Mouse (Mus musculus): ENCODE results near the gene Chga.

Chga gene

DNA sequence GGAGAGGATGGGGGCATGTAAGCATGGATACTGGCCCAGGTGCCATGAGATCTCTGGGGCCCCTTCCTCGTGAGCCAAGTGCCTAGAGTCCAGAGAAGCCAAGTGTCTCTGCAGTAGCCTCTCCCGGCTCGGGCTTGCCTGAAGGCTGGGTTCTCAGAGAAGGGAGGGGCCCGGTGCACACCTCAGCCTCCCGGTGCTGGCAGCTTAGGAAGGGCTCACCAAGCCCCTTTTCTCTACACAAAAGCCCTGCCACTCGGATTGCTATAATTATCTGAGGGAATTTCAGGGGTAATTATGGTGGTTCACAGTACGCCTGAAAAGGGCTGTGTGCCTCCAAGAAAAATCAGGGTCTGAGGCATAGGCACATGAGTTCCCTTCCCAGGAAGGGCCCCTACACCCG, 47.1 kb downstream of the Chga start:
- peak; percentile 30 for DNase-seq

DNA sequence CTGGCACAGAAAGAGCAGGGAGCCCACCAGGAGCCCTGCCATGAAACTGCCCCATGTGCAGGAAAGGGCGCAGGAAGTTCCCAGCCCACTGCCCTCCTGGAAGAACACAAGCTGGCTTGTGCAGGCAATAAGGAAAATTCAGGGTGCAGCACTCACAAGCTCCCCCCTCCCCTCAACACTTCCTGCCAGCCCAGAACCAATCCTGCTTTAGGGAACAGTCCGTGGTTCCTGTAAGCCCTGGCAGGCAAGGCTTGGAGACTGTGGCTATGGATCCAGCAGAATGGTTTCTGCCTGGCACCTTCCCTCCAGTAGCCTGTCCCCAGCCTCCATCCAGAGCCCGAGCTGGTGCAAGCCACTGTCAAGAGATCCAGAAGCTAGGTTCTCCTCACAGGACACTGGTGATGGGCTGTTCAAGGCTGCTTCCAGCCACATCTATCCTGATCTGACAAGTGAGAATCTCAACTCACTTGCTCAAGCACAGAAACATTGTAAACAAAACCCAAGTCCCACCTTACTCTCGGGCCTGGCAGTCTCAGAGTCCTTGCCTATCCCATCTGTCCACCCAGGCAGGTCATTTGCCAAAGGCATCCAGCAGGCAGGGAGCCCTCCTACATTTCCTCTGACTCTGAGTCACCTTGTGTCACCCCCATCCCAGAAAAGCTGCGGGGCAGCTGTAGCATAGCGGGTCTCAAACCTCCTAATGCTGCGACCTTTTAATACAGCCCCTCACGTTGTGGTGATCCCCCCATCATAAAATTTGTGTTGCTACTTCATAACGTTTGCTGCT, 47.7 kb downstream of the Chga start:
- DNase-seq, result no peak

DNA sequence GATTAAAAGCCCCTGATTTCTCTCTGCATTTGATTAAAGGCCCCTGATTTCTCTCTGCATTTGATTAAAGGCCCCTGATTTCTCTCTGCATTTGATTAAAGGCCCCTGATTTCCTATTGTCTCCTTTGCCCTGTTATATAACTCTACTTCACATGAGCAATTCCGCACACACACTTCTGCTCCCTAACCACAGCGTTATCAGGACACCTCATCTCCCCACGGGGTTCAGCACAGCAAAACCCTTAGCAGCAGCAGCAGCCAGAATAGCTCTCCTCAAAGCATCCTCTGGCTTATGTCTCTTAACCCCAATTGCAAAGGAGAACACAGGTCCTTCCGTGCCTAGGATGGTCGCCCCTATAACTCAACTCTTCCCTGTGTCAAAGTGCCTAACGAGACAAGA, 50.8 kb downstream of the Chga start:
- no peak for DNase-seq

DNA sequence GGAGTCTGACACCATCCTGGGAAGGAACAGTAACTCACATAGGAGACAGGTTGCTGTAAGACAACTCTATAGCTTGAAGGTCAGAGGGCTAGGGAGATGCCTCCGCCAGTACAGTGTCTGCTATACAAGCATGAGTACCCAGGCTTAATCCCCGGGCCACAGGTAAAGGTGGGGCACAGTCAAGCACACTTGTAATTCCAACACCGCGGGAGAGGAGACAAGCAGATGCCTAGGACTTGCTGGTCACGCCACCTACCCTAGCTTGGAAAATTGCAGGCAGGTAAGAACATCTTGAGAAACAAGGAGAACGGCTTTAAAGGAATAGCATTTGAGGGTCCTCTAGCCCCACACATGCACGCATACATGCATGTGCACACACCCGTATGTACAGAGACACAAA, 52.3 kb downstream of the Chga start:
- no peak for DNase-seq

DNA sequence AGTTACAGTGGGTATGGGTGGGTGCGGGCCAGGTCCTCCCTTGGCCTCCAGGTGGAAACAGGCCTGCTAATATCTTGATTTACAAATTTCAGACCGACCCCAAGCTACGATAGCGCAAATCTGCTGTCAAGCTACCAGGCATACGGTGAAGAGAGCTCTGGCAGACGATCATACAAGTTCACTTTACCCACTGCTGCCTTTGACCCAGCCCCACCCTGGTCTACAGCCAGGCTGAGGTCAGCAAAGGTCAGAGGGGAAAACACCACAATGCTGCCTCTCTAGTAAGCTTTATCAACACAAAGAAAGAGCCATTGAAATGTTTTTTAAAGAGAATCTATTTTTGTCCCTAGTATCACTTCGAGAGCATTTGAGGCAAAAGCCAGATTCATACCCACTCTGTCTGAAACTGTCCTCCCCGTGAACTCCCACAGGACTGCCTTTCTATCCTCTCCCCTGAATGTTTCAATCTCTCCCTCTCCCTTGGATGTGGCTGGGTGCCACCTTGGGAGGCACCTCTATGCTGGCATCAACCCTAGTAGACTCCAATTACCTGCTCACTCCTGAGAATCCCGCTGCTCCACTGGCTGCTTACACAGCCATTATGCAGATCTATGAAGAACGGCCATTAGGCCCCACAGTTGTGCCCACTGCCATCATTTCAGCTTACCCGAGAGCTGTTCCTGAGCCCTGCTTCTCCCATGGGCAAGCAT, 53.2 kb downstream of the Chga start:
- no peak for DNase-seq

DNA sequence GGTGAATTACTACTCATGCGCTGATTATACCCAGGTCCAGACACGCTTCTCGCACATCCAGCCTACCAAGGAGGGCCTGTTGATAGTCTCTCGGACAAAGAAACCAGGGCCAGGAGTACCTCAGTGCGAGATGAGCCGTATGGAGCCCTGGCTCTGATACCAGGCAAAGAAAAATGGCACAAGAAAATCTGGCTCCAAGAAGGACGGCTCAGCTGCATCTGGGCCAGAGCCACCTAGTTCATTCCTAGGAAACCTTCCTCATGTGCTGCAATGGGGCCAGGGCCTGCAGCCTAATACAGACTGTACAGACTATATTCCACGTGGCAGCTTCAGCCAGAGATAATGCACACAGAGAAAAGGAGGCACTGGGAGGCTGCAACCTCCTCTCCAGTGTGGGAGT, 56.2 kb downstream of the Chga start:
- no peak for DNase-seq

DNA sequence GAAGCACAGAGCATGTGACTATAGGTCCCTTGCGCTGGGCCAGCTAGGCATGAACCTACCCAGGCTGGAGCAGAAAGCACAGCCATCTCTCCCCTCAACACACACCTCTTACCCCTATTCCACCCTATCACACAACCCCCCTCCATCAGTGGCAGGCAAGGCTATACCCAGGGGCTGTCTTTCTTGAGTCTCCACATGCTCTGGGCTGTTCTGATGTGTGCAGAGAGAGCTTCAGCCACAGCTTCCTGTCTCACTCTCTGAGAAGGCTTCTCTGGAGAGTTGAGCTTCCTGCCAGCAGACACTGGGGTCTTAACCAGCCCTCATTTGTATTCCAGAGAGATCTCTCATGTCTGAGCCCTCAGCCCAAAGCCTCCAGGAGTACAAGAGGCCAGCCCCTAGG, 57.7 kb downstream of the Chga start:
- DNase-seq, result no peak

DNA sequence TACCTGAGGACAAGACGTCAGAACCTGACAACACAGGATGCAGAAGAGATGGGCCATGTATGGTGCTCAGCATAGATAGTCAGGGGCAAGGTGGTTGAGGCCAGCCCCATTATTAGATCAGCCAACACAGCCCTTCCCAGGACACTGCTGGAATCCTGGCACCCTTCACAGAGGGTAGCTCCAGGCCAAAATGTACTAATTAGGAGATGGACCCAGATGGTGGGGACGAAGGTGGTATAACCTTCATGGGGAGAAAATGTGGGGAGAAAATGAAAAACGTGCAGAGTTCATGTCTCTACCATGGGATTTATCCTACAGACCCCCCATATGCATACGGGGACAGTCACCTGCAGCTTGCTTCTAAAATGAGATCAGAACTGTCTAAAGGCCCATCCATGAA, 58.6 kb downstream of the Chga start:
- no peak for DNase-seq

Data from embryo, embryonic 11 days (tissue).